Mouse (Mus musculus): ENCODE measurements around the gene Helz. TPM values are rescaled to one million over a fixed set of nuclear protein-coding genes. Genes with fewer than 3 reads are reported as not detected.
A peak's percentile ranks its signal among the peaks of the same experiment; 100 is the strongest.

Helz gene
- total RNA-seq, 2 experiments from 2014 or later = 26.6 TPM

DNA sequence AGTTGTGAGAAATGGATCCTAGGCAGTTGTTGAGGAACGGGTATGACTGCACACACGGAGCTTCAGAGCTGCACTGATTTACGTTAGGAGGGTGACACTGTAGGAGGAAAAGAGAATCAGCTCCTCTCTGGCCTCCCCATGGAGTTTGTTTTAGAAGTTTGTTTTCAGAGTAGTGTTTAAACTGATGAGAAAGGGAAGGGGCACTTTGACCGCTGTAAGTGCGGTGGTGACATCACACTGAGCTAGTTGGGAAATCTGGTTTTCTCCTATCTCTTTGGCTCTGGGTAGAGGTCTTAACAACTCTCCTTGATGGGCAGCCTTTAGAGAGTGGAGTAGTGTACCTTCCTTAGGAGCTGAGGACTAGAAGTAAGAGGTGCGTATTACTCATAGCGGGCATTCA lies 58.0 kb downstream of the Helz start:
- no peak for DNase-seq (ENCODE audit: low spot score in 2 of 2)

DNA sequence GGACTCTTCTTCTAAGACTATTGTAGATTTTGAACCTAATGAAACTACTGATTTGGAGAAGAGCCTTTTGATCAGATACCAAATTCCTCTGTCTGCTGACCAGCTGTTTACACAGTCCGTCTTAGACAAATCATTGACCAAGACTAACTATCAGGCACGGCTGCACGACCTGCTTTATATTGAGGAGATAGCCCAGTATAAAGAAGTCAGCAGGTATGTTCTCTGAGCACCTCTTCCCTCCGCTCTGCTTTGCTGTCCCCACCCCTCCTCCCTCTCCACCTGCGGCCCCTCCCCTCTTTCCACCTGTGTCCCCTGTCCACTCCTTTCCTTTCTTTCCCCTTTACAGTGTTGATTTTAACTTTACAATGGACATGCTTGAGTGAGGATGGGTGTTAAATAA lies 66.2 kb downstream of the Helz start:
- DNase-seq (ENCODE audit: low spot score in 2 of 2) = no peak

DNA sequence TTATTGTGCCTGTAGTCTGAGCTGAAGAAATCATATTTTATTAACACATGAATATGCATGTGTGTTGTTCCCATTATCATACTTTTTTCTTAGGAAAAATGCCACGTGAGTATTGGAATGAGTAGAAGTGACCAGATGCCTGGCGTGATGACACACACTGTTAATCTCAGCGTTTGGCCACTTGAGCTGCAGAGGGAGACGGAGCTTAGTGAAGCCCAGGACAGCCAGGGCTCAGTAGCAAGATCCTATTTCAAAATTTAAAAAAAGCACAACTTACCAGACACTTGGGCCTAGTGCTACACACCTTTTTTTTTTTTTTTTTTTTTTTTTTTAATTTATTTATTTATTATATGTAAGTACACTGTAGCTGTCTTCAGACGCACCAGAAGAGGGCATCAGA lies 68.0 kb downstream of the Helz start:
- no peak for DNase-seq (ENCODE audit: low spot score in 2 of 2)

DNA sequence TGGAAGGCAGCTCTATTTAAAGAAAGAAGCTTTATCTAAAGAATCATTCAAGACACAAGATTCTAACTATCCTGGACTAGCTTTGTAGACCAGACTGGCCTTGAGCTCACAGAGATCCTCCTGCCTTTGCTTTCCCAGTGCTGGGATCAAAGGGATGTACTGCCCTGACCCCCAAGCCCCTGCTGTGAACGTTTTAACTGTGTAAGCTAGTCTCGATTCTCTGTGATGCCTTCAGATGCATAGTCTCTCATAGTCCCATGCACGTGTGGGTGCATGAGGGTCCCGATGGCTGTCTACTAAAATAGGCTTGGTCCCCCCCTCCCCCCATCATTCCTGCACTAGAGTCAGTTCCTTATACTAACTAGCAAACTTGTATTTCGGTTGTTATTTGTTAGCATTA lies 70.2 kb downstream of the Helz start:
- DNase-seq (ENCODE audit: low spot score in 2 of 2) = no peak

DNA sequence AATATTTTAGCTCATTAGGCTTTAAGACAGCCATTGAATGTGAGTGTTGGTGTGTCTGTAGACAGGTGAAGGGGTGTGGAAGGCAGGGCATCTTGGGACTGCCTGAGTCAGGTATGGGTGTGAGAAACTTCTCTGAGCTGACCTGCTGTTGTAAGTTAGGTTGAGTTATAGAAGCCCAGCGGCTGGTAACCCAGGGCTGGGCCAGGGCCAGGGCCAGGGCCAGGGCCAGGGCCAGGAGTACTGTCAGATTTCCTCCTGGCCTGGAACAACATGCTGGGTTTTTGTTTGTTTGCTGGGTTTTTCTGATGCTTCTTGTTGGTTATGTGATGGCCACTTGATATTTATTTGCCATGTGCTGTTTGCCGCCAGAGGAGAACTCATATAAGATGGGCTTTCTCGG lies 76.9 kb downstream of the Helz start:
- no peak for DNase-seq (ENCODE audit: low spot score in 2 of 2)

DNA sequence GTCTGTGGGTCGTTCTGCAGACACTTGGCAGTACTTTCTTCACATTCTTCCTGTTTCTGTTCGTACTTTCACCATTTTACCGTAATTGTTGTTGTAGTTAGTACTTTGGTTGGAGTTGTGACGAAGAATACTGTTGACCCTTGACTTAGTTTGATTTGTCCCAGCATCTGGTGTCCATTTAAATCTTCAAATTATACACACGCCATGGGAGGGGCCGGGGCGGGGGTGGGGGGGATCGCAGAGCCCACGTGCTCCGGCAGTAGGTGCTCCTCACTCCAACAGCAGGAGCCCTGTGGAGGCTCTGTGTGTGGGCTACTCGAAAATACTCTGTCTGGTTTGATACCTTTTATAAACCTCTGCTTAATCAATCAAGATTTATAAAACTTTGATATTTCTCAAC lies 78.0 kb downstream of the Helz start:
- DNase-seq (ENCODE audit: low spot score in 2 of 2) = no peak

DNA sequence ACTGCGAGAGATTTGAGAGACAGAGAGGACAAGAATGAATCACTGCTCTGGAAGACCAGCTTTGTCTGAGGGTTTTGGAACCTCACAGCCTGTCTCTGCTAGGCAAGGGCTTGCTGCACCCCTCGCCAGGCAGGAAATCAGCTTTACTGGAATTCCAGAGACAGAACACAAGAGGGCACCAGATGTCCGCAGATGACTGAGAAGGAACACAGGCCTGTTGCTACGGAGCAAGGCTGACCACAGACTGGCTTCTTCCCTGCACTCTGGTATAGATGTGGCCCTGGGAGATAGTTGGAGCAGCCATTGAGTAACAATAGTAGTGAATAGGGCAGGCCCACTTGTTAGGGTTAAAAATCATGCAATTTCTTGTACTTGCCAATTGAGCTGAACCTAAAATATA lies 81.8 kb downstream of the Helz start:
- DNase-seq (ENCODE audit: low spot score in 2 of 2) = peak; percentile 52 to 57

DNA sequence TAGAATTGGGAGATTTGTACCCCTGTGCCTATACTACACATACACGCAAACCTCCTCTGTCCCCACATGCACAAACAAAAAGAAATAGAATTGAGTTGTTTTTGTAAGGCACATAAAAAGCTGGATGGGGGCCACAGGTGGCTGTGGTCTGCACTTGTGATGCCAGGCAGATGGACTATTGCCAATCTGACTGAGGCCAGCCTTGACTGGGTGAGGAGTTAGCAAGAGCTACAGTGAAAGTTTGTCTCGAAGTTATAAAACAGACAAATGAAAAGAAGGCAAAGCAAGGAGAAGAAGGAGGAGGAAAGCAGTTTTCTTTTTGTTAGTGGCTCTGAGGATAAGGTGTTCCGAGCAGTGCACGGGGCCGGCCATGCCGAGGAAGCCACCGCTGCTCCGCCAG lies 82.2 kb downstream of the Helz start:
- peak in 1 of 2 experiments; percentile 15 for DNase-seq (ENCODE audit: low spot score in 2 of 2)

DNA sequence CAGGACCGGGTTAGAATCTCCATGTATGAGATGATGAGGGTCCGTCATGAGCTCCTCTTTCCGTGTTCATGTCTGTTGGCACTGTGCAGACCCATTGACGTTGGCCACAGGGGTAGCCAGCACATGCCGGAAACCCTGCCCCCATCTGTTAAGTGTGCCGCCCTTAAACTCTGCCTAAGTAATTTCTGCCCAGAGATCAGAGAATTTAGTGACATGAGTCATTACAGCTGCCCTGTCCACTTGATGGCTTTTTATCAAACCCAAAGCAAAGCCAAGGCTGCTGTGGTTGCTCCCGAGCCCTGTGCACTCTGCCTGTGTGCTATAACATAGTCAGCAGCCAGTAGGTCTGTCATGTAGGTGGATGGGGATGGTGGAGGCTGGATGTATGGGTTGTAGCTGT lies 83.4 kb downstream of the Helz start:
- DNase-seq (ENCODE audit: low spot score in 2 of 2) = peak in 1 of 2 experiments; percentile 29

DNA sequence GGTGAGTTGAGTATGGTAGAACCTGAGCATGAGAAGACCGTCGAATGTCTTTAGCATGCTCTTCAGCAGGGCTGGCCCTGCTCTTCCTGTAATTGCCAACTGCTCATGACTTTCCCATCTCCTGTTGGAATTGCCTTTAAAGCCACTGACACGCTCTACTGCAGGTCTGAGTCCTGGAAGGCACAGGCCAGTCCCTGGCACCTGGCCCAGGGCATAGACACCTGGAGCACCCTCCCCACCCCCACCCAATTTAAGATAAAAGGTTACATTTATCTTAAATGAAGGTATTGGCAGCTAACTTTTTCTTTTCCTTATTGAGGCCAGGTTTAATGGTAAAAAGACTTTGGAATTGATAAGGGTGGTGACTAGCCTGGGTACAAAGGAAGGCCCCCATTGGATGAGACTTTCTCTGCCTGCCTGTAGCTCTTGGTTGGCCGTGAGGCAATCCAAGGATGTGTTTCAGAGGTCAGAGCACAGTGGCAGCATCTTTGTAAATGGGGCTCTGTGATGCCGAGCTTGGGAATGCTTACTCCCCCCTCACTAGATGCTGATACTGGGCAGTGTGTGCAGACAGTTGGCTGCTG lies 85.9 kb downstream of the Helz start:
- no peak for DNase-seq (ENCODE audit: low spot score in 2 of 2)

DNA sequence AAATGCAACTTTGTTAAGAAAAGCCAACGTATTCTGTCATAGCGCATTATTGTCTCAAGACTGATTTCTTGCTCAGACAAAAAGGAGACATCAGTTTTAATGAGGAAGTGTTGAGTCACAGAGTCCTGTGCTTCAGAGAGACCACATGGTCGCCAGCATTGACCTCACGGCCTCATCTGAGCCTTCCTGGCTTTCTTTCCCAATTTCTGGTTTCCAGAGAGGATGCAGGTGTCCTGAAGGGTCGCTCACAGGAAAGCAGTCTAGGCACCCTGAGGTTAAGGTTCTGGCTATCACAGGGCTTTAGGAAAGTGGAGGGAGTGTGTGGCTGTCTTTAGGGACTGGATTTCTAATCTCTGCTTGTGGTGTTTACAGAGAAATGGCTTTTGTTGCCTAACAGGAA lies 90.4 kb downstream of the Helz start:
- no peak for DNase-seq (ENCODE audit: low spot score in 2 of 2)

DNA sequence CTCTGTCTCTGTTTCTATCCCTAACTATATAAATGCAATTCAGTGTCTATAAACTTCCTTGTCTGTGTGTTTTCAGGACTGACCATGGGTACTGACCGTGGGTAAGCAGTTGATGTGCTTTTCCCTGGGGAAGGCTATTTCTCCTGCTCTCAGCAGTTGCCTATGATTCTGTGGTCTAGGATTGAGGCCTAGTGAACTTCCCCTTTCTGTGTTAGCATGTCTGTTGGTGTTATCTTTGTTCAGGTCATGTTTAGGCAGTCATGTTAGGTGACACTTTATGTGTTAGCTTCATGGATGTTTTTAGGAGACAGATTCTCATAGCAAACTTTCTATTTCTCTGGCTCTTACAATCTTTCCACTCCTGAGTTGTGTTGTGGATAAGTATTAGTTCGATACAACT lies 91.9 kb downstream of the Helz start:
- no peak for DNase-seq (ENCODE audit: low spot score in 2 of 2)

DNA sequence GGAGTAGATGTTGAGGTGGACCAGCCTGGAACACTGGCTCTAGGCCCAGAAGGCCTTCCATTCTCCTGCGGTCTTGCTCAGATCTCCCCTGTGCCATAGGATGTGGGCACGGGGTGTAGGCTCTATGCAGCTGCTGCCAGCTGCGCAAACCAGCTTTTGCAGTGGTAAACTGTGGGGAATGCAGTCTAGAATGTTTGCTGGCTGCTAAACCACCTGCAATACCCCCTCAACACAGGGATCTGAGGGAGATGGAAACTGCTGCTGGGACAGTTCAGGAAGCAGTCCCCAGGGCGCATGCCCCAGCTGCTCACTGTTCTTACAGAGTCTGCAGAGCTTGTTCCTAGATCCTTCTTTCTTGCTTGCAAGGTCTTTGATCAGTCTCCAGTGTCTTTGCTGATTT lies 96.7 kb downstream of the Helz start:
- no peak for DNase-seq (ENCODE audit: low spot score in 2 of 2)

DNA sequence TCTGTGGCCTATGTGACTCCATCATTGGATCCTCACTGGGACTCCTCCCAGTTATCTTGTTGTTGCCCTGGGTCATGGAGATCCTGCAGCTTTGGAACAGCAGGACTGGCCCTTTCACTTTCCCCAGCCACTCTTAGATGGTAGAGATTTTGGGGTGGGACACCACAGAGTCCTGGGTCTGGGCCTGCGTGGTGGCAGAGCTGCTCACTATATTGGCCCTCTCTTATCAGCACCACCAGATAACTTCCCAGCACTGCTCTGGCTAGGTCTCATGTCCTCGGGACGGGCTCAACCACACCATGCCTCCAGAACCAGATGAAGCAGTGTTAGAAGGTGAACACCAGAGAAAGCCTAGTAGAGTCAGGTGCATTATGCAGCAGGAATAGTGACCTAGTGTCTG lies 99.6 kb downstream of the Helz start:
- DNase-seq (ENCODE audit: low spot score in 2 of 2) = no peak

DNA sequence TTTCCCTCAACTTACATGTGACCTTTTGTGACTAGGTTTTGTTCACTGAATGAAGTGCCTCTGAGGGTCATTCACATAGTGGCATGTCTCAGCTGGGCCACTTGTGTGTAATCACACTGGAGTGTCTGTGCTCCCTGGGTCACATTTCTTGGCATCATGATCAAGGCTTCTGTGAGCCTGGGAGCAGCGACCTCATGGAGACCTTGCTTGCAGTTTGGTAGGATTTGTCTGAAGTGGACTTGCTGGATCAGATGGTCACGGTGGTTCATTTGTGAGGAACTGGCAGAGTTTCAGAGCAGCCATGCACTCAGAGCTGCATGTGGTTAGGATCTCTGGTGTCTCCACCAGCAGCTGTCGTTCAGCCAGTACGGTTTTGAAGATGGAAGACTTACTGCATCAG lies 100.9 kb downstream of the Helz start:
- no peak for DNase-seq (ENCODE audit: low spot score in 2 of 2)

DNA sequence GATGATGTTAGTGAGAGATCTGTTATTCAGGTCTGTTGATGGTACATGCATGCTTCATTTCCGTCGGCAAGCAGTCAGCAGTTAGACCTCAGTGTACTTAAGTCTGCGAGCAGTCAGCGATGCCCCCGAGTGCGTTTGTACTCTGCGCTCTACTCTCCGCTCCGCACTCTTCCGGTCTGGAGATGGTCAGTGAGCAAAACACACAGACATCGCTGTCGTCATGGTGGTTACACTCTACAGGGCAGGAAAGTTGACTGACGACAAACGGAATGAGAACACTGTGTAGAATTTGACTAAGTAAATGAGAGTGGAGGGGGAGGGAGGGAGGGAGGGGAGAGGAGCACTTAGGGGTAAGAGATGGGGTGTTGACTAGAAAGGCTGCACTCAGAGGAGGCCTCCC lies 101.7 kb downstream of the Helz start:
- no peak for DNase-seq (ENCODE audit: low spot score in 2 of 2)

DNA sequence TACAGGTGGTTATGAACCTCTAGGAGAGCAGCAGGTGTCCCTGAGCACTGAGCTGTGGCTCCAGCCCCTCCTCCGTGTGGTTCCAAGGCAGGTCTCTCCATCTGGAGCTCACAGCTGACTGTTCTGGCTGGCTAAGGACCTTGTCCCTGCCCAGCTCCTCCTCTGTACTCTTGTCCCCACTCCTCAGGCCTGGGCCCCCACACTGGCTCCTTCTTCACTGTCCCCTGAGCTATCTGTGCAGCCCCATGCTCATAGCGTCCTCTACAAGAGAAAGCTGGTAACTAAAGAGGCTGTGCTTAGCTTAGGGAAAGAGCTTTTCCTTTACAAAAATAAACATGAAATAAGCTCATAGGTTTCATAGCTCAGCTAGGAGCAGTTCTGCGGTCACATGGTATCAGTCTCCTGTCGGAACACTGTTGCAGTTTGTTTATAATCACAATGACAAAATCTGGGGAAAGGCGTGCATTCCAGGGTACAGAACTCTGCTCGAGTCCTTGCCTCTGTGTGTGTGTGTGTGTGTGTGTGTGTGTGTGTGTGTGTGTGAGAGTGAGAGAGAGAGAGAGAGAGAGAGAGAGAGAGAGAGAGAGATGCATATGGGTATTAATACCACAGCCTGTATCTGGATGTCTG lies 102.8 kb downstream of the Helz start:
- no peak for DNase-seq (ENCODE audit: low spot score in 2 of 2)

DNA sequence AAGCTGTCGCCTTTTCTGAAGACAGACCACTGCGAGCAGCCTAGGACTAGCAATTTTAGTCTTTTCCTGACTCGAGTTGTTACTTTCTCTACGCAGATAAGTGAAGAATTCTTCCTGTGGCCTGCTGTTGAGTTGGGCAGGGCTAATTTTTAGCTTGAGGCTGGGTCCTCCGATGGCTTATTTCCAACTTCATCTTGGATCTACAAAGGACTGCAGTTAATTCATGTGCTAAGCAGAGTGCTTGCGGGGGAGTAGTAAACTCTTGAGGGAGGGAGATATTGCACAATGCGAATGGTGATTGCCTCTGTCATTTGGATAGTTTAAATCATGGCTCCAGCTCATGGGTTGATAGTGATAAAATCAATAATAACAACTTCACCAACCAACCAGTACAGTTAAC lies 103.7 kb downstream of the Helz start:
- no peak for DNase-seq (ENCODE audit: low spot score in 2 of 2)

DNA sequence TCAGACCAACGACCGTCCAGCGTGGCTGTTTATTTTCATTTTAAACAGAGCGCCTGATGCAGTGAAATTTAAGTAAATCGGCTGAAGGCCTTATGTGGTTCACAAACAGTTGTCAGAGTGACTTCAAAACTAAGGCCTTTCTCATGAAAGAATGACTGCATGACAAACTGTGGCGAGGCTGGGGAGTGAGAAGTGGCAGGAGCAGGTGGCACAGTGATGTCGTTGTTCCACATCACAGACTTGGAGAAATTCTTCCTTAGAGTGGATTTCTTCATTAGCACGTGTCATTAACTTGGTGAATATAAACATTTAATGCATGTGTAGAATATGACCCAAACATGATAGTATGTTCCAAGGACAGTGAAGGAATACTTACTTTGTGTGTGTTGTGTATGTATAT lies 104.4 kb downstream of the Helz start:
- DNase-seq (ENCODE audit: low spot score in 2 of 2) = no peak

DNA sequence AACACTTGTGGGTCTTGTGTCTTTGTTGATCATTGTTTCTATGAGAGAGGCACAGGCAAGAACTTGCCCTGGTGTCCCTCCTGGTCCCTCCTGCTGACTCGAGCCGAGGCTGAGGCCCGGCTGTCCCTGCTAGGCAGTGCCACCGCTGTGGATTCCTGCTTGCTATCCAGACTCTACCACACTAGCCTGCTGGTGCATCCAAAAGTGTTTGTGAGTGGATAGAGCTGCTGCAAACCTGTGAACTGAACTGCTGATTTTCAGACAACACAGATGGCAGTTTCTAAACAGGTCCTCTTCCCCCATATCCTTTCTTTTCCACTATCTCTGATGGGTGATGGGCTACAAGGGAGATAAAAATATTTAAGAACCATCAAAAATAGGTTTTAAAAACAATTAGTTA lies 107.8 kb downstream of the Helz start:
- DNase-seq (ENCODE audit: low spot score in 2 of 2) = no peak

DNA sequence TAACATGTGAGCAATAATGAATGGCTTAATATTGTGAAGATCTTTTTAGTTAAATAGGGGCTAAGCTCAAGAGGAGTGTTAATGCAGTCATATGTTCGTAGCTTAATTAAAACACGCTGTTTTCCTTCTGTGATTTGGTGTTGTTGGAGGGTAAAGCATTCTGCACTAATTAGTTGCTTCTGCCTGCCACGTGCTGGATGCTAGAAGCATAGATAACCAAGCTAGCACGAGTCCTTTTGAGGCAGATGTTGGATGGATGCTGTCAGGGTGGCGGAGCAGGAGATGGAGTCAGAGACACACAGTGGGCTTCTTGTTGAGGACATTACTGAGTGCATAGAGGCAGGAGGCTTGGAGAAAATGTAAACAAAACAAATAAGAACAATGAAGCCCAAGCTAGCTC lies 109.4 kb downstream of the Helz start:
- DNase-seq (ENCODE audit: low spot score in 2 of 2) = no peak

DNA sequence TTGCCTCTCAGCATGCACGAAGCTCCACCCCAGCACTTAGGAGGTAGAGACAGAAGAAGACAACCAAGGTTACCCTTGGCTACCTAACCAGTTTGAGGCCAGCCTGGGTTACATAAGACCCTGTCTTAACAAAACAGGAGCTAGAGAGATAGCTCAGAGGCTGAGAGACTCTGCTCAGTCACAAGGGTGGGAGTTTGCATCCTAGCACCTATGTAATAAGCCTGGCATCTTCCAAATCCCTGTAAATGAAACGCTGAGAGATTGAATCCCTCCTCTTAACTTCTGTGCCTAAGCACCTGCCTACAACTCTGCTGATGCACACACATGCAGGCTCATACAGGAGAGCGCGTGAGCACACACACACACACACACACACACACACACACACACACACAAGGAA lies 112.7 kb downstream of the Helz start:
- no peak for DNase-seq (ENCODE audit: low spot score in 2 of 2)

DNA sequence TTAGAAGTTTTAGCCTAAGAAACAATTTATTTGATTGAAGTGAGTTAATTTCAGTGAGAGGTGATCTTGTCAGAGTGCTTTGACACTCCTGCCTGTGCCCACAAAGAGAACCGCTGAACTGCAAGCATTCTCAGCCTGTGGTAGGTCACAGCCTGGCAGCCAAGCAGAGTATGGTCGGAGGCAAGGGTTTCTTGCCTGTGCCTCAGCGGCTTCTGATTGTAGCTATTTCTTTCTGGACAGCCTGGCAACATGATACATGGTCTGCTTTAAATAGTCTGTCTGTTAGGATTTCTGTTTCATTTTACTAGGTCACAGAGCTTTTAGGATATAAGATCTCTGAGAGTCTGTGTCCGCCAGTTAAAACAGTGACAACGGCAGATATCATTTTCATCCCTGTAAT lies 114.9 kb downstream of the Helz start:
- no peak for DNase-seq (ENCODE audit: low spot score in 2 of 2)

DNA sequence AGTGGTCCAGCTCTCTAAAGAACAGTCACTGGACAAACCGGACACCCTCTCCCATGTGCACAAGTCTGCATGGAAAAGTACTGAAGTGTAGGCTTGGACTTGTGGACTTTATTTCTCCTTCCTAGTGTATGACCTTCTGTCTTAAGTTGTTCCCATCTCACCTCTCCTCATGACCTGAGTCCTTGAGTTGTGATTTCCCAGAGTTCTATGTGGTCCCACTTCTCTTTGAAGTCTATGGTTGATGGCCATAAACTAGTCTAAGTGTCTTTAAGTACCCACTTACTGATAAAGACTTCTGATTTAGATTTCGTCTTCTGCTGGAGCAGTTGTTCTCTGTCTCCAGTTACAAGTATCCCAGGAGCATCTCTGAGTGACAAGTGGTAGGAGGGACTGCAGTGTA lies 119.8 kb downstream of the Helz start:
- no peak for DNase-seq (ENCODE audit: low spot score in 2 of 2)
